Mouse (Mus musculus): ENCODE results near the gene Efna5.

Gene Efna5

DNA sequence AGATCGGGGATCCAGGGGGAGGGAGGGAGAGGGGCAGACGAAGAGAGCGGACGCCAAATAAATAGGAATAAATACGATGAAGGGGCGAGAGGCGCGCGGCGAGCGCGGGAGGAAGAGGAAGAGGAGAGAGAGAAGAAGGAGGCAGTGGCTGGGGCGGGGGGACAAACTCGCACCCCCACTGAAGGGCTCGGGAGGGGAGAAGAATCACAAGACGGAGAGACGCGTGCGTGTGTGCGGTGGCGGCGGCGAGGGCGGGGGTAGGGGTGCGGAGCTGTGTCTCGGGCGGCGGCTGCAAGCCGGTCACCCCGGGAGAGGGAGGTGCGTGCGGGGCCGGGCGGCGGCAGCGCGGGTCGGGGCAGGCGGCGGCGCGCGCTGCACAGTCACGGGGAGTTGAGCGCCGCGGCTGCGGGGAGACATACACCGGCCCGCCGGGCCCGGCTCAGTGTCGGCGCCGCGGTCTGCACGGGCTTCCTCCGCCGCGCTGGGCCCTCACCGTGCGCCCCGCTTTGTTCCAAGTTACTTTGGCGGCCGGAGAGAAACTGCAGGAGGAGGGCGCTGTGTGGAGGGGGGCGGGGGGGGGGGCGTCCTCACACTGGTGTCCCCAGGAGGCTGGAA lies at the start of gene Efna5:
Gene Efna5 (minus strand): TSS at position 142 of the 615 bp plus-strand sequence.
- no peak for DNase-seq

- DNase-seq, result no peak
Observed at GRCm38 (mm10) chr17:62915304-62915703, 34.2 kb upstream of the Efna5 start.

DNA sequence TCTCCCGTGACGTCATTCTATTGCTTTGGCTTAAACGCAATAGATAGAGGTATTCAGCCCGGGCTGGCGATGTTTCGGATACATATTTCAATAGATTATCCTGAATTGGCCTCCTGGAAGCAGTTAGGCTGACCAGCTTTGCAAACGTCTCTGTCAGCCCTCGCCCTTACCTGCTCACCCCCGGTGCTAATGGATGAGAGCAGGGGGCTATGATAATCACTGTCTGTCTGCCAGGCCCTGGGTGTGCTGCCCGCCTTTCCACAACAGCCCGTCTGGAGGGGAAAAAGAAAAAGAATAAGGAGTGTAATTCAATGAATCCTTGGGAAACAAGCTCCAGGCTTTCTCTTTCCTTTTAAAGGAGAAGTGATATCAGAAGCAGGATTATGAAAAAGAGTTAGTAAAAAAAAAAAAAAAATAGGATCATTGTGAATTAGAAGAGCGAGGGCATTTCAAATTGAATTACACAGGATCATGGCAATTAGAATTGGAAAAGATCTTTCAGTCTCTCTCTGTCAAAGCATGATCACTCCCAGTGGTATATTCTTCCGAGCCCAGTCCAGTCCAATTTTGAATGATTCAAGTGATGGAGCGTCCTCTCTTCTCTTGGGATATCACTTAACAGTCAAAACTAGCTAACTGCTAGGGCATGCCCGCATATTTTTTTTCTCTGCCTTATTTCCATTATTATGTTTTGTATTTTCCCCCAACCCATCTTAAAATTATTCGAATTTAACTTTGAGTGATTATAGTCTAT lies 24.8 kb upstream of the Efna5 start:
- DNase-seq, result no peak

DNA sequence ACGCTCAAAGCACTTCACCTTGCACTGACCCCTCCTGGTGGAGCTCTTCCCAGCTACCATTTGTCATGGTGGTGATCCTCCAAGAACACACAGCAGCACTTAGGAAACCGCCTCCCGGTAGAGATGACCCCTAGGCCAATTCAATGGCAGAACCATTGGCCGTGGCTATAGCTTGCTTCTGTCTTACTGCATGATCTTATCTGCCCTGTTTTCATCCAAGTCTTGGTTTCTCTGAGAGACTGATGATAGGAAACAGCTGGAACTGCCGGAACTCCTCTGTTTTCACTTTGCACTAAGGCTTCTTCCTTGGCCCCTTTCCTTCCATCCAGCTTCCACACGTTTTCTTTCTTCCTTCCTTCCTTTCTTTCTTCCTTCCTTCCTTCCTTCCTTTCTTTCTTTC lies 17.9 kb upstream of the Efna5 start:
- DNase-seq, result no peak

GRCm38 (mm10) chr17:62889991-62890390 lies 8.9 kb upstream of the Efna5 start:
- DNase-seq, result no peak

DNA sequence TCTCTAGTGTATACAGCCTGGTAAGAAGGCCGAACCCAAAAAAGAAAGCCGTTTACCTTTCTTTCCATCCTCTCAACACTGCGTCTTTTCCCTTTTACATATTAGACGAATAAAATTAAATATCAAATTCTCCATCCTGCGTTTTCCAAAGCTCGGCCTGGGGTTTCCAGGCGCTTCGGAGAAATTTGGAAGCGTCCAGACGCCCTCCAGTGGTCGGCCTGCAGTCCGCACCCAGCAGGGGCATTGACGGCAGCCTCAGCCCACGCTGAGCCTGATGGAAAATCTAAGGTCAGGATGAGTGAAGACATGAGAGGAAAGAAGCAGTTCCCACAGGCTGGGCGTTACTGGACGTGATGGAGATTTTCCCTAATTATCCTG lies 3.0 kb upstream of the Efna5 start:
- peak; percentile 53 for DNase-seq

DNA sequence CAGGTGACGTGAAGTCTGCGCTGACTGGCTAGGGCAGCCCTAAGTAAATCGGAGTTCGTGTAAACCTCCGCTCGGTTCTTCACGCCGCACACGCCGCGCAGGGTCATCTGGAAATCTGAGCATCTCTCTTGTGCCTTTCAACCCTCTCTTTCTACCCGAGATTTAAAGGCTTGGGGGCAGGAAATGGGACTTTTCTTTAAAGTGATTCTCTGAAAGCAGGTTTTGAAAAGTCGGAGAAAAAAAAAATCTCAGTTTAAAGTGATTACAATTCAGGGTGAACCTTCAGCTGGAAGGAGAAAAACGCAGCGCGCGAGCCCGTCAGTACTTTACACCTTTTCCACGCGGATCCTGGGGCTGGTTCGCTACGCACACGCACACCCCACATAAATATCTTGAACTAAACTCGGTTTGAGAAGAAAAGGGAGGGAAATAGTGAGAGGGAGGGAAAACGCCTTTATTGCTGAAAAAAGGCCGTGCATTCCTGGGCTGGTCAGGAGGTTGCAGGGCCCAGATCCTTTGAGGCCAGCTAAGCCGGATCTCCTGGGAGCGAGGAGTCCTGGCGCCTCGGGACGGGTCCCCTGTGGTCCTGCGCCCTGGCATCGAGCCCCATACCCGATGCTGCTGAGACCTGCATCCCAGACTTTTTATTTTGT lies 2.5 kb upstream of the Efna5 start:
- peak; percentile 24 for DNase-seq

DNA sequence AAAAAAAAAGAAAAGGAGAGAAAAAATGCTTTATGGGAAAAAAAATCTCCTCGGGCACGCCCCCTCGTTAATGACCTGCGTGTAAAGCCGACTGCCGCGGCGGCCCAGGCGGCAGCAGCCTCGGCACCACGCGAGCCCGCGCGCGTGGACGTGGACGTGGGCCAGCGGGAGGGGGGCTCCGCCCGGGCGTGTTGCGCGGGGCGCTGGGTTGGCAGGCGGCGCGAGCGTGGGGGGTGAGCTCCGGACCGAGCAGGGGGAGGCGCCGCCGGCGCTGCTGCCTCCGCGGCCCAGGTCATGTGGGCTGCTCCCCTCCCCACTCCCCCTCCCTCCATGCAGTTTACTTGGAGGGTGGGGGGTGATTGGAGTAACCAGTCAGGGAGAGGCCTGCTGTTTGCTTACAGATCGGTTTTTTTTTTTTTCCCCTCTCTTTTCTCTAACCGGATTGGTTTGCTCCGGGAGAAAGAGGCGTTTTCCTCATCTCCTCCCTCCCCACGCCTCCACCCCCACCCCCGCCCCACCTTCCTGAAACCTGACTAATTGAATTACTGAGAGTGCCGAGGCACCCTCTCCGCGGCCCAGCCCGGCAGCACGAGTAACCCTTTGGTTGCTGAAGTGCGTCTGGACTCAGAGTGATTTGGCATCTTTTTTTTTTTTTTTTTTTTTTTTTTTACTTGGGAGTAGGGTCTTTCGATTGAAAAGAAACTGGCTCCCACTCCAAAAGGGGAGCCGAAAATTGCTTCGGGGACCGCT lies 1.8 kb upstream of the Efna5 start:
- peak; percentile 32 for DNase-seq

- DNase-seq, result peak; percentile 18
Observed at GRCm38 (mm10) chr17:62881791-62882725, 941 bp upstream of the Efna5 start.

DNA sequence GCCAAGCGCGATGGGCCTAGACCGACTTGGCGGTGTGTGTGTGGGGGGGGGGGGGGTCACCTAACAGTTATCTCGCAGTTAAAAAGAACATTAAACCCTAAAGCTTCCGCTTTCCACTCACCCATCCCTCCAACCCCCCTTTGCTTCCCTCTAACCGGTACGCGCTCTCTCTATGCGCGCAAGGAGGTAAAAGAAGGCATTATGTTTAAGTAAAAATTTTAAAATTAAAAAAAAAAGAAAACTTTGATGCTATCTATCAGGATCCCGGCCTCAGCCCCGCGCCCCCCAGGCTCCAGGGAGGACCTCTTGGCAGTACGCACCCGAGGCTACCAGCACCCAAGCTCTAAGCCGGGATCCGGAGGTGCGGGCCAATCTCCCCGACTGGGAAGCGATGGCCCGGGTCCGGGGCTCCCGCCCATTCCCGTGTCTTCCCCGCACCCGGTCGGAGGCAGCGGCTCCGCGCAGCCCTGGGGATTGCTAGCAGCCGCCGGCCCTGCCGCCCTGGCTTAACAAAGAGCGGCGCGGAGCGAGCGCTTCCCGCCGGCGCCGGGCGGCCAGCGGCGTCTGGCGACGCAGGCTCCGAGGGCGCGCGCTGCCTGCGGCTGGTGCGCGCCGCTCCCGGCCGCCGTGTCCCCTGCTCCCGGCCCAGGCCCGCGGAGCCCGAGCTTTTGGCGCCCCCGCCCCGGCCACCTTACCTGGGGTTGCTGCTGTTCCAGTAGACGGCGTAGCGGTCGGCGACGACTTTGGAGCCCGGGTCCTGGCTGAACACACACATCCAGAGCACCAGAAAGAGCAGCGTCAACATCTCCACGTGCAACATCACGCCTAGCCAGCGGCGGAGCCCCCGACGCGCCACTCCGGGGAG lies 574 bp downstream of the Efna5 start:
- peak; percentile 4 for DNase-seq

GRCm38 (mm10) chr17:62879526-62880310 lies 1.4 kb downstream of the Efna5 start:
- peak; percentile 1 for DNase-seq

DNA sequence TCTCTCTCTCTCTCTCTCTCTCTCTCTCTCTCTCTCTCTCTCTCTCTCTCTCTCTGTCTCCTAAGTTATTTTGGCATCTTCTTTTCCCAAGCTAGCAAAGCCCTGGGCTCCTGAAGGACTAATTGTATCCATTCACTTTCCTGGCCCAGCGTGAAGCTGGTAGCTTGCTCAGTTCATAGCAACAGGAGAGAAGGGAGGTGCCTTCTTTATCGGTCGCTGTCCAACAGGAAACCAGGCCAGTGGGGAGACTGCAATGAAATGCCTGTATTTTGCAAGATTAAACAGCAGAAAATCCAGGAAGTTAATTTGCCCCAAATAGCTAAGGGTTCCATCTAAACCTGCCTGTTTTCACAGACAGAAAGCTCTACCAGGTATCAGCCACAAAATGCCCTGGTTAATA lies 5.4 kb downstream of the Efna5 start:
- no peak for DNase-seq

- DNase-seq, result no peak
Observed at GRCm38 (mm10) chr17:62871928-62872327, 9.2 kb downstream of the Efna5 start.

DNA sequence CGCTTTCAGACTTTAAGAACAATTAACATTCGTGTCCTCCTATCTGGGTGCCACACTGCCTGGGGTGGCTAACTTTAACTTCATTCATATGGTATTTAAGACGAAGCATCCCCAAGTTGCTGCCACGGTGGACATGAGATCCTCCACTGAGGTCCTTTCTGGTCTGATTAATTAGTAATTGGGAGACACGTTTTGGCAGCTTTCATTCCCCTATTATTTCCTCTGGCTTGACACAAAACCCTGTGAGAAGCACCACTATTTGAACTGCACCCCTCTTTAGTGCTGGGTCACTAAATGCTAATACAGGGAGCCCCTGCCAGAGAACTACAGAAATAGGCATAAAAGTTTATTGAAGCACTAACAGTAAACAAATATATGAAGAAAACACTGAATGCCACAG lies 9.9 kb downstream of the Efna5 start:
- no peak for DNase-seq

DNA sequence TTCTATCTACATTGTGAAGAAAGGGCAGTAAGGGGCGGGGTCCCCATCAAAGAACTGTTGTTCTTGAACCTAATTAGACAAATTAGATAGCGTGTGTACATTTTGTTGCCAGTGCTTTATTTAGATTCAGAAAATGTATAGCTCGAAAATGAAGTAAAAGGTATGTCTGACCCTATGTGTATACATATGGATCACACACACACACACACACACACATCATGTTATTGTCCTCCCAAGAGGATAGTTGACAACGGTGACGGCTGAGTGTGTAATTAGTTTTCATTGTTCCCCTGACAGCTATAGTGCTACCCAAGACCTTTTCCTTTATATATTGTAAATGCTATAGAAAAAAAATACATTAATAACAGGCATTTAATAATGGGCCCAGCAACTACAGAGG lies 10.7 kb downstream of the Efna5 start:
- no peak for DNase-seq

DNA sequence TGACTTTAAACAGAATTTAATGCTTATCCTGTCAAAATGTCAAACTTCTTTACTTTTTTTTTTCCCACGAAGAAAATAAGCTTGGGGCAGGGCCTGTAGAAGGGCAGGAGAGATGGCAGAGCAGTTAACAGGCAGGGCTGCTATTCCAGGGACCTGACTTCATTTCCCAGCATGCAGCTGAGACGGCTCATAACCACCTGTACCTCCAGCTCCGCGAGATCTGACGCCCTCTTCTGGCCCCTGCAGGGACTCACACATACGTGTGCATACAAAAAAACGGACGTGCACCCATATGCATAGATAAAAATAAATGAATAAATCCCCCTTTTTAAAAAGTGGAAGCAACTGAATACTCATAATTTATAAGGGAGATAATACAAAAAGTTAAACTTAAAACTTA lies 16.2 kb downstream of the Efna5 start:
- DNase-seq, result no peak

- no peak for DNase-seq
Observed at GRCm38 (mm10) chr17:62863004-62863403, 18.1 kb downstream of the Efna5 start.

DNA sequence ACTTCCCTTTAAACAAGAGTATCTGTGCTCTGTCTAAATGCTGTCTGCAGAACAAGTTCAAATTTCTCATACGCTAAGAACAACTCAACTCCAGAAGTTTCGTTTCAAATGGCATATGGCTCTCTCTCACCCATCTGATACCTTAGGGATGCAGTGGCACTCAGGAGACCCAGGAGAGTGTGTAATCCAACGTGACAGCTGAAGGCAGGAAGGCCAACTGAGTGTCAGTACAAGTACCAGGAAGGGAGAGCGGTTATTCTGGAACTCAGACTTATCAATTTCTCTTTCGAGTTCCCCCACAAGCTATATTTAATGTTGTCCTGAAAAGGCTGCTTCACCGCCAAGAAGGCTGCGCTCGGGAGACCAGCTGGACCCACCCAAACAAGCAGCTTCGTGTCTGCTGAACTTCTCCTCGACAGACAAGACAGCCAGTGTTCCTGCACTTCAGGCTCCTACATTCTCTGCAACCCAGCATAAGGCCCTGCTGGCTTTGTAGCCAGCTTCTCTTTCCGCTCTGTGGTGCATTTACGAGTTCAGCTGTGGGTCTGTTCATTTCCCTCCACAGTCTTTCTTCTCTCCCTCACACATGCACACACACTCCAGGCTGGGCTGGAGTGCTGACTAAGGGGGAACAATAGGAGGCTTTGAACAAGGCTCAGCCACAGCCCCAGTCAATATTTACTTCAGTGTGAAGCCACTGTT lies 18.7 kb downstream of the Efna5 start:
- no peak for DNase-seq

- no peak for DNase-seq
Observed at GRCm38 (mm10) chr17:62857275-62857674, 23.8 kb downstream of the Efna5 start.

GRCm38 (mm10) chr17:62853741-62854140 lies 27.4 kb downstream of the Efna5 start:
- DNase-seq, result no peak
